Mouse (Mus musculus): ENCODE measurements around the gene Hoxa1.

DNA sequence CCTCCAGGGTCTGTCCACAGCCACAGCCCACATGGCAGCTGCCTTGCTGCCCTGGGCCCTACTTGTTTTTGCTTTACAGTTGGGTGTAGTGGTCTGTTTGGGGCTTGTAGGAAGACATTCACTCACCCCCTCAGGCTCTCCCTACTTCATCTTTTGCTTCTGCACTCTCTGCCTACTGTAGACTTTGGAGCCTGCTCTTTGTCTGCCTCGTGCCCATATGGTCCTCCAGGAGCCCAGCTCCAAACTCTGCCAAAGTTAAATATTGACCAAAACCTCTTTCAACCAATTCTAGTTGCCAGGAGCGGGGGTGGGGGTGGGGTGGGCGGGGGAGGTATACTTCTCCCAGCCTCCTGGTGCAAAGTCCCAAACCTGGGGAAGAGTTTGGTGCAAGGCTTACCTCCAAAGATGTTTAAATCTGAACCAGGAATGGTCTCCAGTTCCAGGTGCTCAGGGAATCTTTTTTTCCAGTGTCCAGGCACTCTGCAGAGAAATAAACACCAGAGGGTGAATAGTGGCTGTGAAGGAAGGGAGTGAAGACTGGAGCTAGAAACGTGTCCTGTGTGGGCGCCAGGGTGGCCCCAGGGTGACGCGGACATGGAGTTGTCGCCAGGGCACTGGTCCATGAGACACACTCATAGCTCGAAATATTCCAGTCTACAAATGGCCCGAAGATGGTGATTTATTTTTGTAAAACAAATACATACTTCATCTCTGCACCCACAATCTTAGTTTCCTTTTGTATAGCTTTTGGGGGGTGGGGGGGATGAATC, 25.4 kb upstream of the Hoxa1 start:
- TF ChIP-seq POLR2A (IDR thresholded peaks at IDR 0.05; ENCODE audit: low read depth, low read length), result no peak
- no peak for TF ChIP-seq CTCF (IDR thresholded peaks at IDR 0.05; ENCODE audit: extremely low read depth, insufficient read depth, insufficient read length, insufficient replicate concordance)

All from spleen, adult 2 months (tissue).